Mouse (Mus musculus): ENCODE results near the gene Adra2a.

The Adra2a gene

GRCm38 (mm10) chr19:54043851-54044250 lies at the start of gene Adra2a:
Adra2a (plus strand) TSS chr19:54044151.
- DNase-seq = no peak

- no peak for DNase-seq
Observed at GRCm38 (mm10) chr19:53994276-53994675, 49.7 kb upstream of the Adra2a start.

GRCm38 (mm10) chr19:54010973-54011372 lies 33.0 kb upstream of the Adra2a start:
- DNase-seq = no peak

- no peak for DNase-seq
Observed at GRCm38 (mm10) chr19:54014999-54015398, 29.0 kb upstream of the Adra2a start.

DNA sequence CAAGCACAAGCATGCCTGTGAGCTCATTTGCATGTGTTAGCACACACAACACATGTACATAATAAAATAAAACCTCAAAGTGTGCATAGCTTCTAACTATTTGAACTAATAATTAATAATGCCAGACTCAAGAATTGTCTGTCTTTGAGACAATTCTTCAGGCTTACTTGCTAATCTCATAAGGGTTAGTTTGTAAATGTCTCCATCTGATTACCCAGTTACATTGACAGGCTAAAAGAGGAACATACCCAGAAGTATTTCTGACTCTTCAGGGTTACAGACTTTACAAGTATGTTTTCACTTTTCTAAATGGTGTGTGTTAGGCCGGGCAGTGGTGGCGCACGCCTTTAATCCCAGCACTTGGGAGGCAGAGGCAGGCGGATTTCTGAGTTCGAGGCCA lies 28.4 kb upstream of the Adra2a start:
- no peak for DNase-seq

DNA sequence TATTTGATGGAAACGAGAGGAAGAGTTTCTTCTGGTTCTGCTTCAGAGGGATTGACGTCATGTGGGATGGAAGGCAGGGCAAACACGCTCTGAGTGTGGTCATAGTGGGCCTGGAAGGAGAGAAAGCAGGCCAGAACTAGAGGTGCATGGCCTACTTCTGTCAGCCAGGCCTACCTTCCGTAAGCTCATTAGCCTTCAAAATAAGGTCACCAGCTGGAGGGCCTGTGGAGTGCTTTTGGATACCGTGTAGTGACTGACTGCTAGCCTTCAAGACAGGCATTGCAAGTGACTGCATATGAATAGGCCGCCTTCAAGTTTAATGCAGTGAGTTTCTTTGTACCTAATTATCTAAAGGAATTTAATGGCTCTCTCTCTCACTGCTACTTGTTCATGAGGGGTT lies 8.9 kb upstream of the Adra2a start:
- no peak for DNase-seq

- DNase-seq = no peak
Observed at GRCm38 (mm10) chr19:54039441-54039840, 4.5 kb upstream of the Adra2a start.

GRCm38 (mm10) chr19:54040356-54041028 lies 3.5 kb upstream of the Adra2a start:
- DNase-seq = no peak

DNA sequence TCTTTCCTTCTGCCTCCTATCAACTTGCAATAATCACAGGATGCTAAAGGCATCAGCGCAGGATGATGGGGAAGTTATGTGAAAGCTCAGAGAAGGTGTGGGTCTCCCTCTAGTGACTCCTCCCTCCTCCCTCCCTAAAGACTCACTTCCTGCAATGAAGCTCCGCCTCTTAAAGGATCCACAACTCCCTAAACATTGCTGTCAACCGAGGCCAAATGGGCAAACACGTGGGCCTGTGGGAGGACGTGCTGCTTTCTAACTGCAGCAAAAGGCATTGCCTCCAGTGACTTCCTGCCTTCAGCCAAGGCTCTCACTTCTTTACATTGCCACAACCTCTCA lies 3.0 kb upstream of the Adra2a start:
- DNase-seq = no peak

DNA sequence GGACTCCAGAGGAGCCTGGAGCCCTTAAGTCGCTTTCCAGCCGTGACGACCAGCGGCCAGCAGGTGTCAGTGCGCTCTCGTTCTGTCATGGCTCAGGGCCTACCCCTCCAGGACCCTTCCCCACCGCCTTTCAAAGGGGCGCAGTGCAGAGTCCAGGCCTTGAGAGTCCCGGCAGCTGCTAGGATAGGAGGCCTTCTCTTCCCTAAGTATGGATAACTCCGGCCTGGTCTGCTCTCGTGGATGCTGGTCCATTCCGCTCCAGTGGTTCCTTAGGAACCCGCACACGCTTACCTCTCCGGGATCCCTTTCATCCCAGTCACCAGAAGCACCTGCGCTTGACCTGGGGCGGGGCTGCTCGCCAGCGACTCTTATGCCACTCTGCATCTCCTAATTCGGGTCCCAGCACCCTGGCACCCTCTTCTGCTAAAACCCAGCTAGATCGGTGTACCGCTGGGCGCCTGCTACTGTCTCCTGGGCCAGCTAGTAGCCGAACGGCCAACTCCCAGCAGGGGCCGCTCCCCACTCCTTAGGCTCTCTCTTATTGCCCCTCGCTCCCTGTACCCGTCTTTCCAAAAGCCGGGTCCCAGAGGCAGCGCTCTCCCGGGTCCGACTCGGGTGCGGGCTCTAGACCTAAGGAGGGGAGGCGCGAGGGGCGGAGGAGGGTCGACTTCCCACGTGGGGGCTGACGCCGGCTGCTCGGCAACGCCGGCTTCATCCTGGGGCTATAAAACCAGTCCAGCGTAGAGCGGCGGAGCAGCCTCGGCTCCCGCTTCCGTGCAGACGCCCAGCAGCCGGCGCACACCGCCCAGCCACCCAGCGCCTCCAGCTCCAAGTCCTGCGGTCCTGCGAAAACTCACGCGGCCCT lies 788 bp downstream of the Adra2a start:
- DNase-seq = peak; percentile 84

DNA sequence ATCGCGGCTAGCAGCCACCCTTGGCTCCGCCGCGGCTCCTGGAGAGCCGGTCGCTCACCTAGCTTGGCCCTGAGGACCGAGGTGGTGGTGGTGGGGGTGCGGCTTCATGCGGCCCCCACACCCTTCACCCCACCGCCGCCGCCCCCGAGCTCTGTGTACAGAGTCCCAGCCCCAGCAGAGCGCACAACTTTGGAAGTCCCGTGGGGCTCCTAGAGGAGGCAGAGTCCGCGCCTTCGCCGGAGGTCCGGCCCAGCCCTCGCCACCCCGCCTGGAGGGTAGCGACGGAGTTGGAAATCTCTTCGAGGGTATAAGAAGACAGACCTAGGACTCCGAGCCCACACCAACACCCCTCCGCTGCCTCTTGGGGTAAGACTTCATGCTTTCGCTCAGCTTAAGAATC lies 1.5 kb downstream of the Adra2a start:
- DNase-seq = peak; percentile 40

- DNase-seq = peak; percentile 37
Observed at GRCm38 (mm10) chr19:54045931-54046683, 2.2 kb downstream of the Adra2a start.

DNA sequence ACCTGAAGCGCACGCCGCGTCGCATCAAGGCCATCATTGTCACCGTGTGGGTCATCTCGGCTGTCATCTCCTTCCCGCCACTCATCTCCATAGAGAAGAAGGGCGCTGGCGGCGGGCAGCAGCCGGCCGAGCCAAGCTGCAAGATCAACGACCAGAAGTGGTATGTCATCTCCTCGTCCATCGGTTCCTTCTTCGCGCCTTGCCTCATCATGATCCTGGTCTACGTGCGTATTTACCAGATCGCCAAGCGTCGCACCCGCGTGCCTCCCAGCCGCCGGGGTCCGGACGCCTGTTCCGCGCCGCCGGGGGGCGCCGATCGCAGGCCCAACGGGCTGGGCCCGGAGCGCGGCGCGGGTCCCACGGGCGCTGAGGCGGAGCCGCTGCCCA lies 2.7 kb downstream of the Adra2a start:
- peak; percentile 15 for DNase-seq

DNA sequence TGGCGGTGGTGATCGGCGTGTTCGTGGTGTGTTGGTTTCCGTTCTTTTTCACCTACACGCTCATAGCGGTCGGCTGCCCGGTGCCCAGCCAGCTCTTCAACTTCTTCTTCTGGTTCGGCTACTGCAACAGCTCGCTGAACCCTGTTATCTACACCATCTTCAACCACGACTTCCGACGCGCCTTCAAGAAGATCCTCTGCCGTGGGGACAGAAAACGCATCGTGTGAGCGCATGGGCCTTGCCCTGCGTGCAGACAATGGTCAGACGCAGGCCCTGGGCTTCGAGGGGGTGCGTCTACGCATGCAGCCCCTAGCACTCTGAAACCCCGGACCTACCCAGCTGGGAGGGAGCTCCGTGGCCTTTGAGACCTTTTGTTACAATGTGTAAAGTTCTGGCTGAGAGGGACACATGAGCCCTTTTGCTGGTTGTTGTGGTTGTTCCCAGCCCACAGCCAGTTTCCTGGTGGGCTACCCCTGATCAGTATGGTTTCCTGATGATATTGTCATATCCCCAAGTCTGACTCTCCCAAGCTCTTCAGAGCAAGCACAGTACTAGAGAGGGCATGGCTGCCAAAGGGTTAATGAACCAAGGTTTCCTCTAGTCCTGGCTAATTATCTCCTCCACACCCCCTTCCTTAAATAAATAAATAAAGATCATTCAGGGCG lies 3.6 kb downstream of the Adra2a start:
- peak; percentile 15 for DNase-seq

DNA sequence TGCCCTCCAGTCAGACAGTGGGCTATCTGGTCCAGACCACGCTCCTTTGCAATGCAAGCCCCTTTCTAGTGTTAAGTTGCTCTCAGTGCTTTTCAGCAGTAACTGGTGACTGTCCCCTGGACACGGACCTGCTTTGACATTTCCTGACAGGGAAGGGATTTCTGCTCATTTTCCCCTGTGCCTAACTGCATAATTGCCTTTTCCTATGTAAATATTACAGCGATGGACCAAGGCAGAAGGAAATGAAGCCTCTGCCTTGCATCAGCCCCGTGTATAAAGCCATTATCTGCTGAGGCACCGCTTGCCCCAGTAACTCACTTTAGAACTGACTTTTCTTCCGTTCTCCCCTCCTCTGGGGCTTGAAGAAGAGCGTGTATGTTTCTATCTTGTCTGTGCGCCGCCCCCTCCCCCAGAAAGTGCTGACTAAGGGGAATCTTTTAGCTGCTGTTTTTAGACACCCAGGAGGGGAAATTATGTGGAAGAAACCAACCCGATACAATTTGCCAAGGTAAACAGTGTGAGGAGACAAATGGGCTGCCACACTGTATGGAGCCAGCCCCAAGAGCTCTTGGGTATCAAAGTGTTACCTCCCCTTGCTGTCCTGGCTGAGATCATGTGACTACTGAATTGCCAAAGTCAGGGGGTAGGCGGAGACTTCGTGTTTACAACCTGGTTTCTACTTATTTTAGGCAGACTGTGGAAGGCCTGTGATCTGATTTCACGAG lies 4.4 kb downstream of the Adra2a start:
- no peak for DNase-seq

GRCm38 (mm10) chr19:54051651-54052050 lies 7.7 kb downstream of the Adra2a start:
- no peak for DNase-seq

DNA sequence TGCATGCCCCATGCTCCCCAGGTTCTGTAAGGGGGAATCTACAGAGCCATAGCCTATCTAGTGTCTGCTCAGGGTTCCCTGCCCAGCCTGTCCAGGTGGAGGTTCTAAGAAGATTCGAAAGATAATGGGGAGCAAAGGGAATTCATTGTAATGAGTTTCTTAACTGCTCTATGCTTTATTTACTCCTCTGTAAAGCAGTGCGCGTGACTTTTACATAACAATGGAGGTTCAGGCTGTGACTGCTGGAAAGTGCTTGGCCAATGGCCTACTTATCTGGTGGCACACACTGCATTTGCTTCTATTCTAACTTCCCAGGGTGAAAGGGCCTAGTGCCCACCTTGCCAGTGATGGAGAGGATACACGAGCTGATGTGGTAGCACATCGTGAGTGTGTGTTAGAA lies 11.9 kb downstream of the Adra2a start:
- DNase-seq = no peak

DNA sequence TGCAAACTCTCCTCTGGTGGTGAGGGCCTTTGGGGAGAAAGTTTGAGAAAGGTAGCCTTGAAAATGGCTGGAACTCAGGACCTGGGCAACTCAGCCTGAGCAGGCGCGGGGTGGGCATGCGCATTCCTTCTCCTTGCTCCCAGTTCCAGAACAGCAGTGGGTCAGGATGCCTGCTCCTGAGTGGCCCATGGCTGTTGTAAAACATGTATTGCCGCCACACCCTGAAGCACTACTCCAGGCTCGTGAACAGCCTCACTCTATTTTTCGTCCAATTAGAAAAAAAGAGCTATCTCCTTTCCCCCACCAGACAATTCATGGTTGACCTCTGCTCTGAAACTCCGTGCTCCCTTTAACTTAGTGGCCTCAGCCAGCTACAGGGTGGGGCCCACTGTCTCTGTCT lies 24.5 kb downstream of the Adra2a start:
- no peak for DNase-seq

GRCm38 (mm10) chr19:54070521-54070920 lies 26.6 kb downstream of the Adra2a start:
- peak; percentile 53 for DNase-seq

DNA sequence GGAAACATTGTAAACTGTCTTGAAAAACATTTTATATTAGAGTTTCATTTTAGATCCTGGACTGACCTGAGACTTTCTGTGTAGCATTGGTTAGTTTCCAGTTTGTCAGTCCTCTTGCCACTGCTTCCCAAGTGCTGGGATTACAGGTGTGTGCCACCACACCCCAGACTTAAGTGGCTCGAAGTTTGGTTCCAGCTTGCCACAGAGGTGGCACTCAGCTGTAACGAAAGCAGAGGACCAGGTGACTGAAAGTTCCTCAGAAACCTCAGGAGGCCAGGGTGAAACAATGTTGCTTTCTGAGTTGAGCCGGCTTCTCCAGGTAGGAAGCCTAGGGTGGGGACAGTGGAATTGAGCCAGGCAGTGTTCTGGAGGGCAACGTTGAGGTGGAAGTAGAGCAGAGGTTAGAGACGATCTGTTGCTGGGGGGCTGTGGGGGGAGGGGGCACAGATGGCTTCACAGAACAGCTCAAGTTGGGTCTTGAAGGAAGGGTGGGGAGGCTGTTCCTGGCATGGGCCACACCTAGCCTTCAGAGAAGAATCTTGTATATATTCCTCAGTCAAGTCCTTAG lies 28.4 kb downstream of the Adra2a start:
- no peak for DNase-seq

- no peak for DNase-seq
Observed at GRCm38 (mm10) chr19:54076362-54077349, 32.7 kb downstream of the Adra2a start.
